Mouse (Mus musculus) inflammation-experienced regulatory T-cells, adult 6 months (primary cell): Measurements from ENCODE around the gene Phtf2. TPM values are rescaled to one million over a fixed set of nuclear protein-coding genes. Genes with fewer than 3 reads are reported as not detected.

Source experiments
- ATAC-seq: one replicate; pipeline ENCODE4 v1.8.0; 2017
- polyA plus RNA-seq, 3 experiments: library from polyadenylated mRNA; unstranded; fragments of 100-300 nt; shearing (Covaris generic); gene quantifications; one replicate each; pipeline ENCODE4 v1.2.1; 2017

The Phtf2 gene
- 10 to 100 TPM; 41.2 to 48.5 (median 41.4) TPM for polyA plus RNA-seq

GRCm38 (mm10) chr5:20881915-20882800, at the start of gene Phtf2, which contains the start of gene Tmem60:
Gene Phtf2, minus strand, starts transcription at chr5:20882124.
Gene Tmem60, plus strand, starts transcription at chr5:20882191.
- peak; percentile 87 for ATAC-seq

- no peak for ATAC-seq
Measured at GRCm38 (mm10) chr5:20931300-20931699, 49.4 kb upstream of the Phtf2 start.

GRCm38 (mm10) chr5:20930430-20930829, 48.5 kb upstream of the Phtf2 start:
- no peak for ATAC-seq

- ATAC-seq: no peak
Measured at GRCm38 (mm10) chr5:20929669-20930151, 47.8 kb upstream of the Phtf2 start.

- ATAC-seq: no peak
Measured at GRCm38 (mm10) chr5:20925451-20925850, 43.5 kb upstream of the Phtf2 start.

- ATAC-seq: no peak
Measured at GRCm38 (mm10) chr5:20924608-20925007, 42.7 kb upstream of the Phtf2 start.

- ATAC-seq: no peak
Measured at GRCm38 (mm10) chr5:20919566-20919965, 37.6 kb upstream of the Phtf2 start.

GRCm38 (mm10) chr5:20918967-20919366, 37.0 kb upstream of the Phtf2 start:
- no peak for ATAC-seq

- ATAC-seq: peak; percentile 82
Measured at GRCm38 (mm10) chr5:20913372-20914275, 31.7 kb upstream of the Phtf2 start.

GRCm38 (mm10) chr5:20911741-20912140, 29.8 kb upstream of the Phtf2 start:
- ATAC-seq: no peak

GRCm38 (mm10) chr5:20906191-20906590, 24.3 kb upstream of the Phtf2 start:
- no peak for ATAC-seq

- ATAC-seq: no peak
Measured at GRCm38 (mm10) chr5:20905437-20905836, 23.5 kb upstream of the Phtf2 start.

GRCm38 (mm10) chr5:20904647-20905046, 22.7 kb upstream of the Phtf2 start:
- no peak for ATAC-seq

- ATAC-seq: no peak
Measured at GRCm38 (mm10) chr5:20897446-20898167, 15.7 kb upstream of the Phtf2 start.

GRCm38 (mm10) chr5:20884036-20884620, 2.2 kb upstream of the Phtf2 start:
- ATAC-seq: no peak

- no peak for ATAC-seq
Measured at GRCm38 (mm10) chr5:20880797-20881775, 838 bp downstream of the Phtf2 start.

GRCm38 (mm10) chr5:20880386-20880785, 1.5 kb downstream of the Phtf2 start:
- ATAC-seq: no peak

- ATAC-seq: peak; percentile 34
Measured at GRCm38 (mm10) chr5:20876934-20877426, 4.9 kb downstream of the Phtf2 start.

GRCm38 (mm10) chr5:20873146-20873545, 8.8 kb downstream of the Phtf2 start:
- ATAC-seq: no peak

GRCm38 (mm10) chr5:20865193-20865755, 16.6 kb downstream of the Phtf2 start:
- peak; percentile 32 for ATAC-seq
